Mouse (Mus musculus) heart, embryonic 14.5 days (tissue): ENCODE measurements around the gene Tcf7. TPM values are rescaled to one million over a fixed set of nuclear protein-coding genes. Genes with fewer than 3 reads are reported as not detected.

ENCODE experiments used
- ATAC-seq: fragments of 200-750 bp; cut with Nextera tagmentation; 2 replicates; pipeline ENCODE4 v1.8.0; 2017; ENCODE audit warnings: low read depth, moderate TSS enrichment; ENCODE audit not compliant: insufficient number of reproducible peaks, insufficient read depth, low FRiP score
- H3K27ac ChIP-seq, 2 experiments: fragments of 200-500 bp in 1 of 2; fragments of 300-500 bp in 1 of 2; sonication (generic) in 1 of 2; replicated peaks in 1 of 2; 2 replicates each; pipeline ENCODE4 v1.5.1; 2012 to 2014; ENCODE audit warnings: low read depth in 2 of 2, low read length in 2 of 2, control low read depth in 1 of 2, mild to moderate bottlenecking in 1 of 2, mixed read lengths in 1 of 2; ENCODE audit not compliant: control insufficient read depth in 1 of 2, insufficient read depth in 1 of 2
- H3K27me3 ChIP-seq: fragments of 300-500 bp; sonication (generic); 2 replicates; pipeline ENCODE4 v1.6.1; 2014; ENCODE audit warnings: mild to moderate bottlenecking, low read length, control low read depth; ENCODE audit not compliant: control insufficient read depth, insufficient read depth
- H3K36me3 ChIP-seq: fragments of 300-500 bp; sonication (generic); 2 replicates; pipeline ENCODE4 v1.6.1; 2014; ENCODE audit warnings: mild to moderate bottlenecking, control low read depth, low read length, mixed read lengths; ENCODE audit not compliant: control insufficient read depth, insufficient read depth
- H3K4me1 ChIP-seq, 2 experiments: fragments of 200-500 bp in 1 of 2; fragments of 300-500 bp in 1 of 2; sonication (generic) in 1 of 2; 2 replicates each; pipeline ENCODE4 v1.6.1; 2012 to 2014; ENCODE audit warnings: low read length in 2 of 2, control low read depth in 1 of 2, mixed read lengths in 1 of 2; ENCODE audit not compliant: control insufficient read depth in 2 of 2, insufficient read depth in 2 of 2
- H3K4me2 ChIP-seq: fragments of 300-500 bp; sonication (generic); 2 replicates; pipeline ENCODE4 v1.6.1; 2014; ENCODE audit warnings: mild to moderate bottlenecking, low read length
- H3K4me3 ChIP-seq, 2 experiments: fragments of 200-500 bp in 1 of 2; fragments of 300-500 bp in 1 of 2; sonication (generic) in 1 of 2; 2 replicates each; pipeline ENCODE4 v1.5.1; 2012 to 2014; ENCODE audit warnings: low read length in 2 of 2, mild to moderate bottlenecking in 2 of 2, control low read depth in 1 of 2, low read depth in 1 of 2, moderate library complexity in 1 of 2; ENCODE audit not compliant: control insufficient read depth in 1 of 2, insufficient read depth in 1 of 2
- H3K9ac ChIP-seq: fragments of 300-500 bp; sonication (generic); 2 replicates; pipeline ENCODE4 v1.6.1; 2014; ENCODE audit warnings: mild to moderate bottlenecking, low read length
- H3K9me3 ChIP-seq: fragments of 300-500 bp; sonication (generic); 2 replicates; pipeline ENCODE4 v1.6.1; 2016; ENCODE audit warnings: low read length, control low read depth; ENCODE audit not compliant: control insufficient read depth
- WGBS: fragments of 180-500 bp; shearing (Covaris S2); extraction: QIAGEN DNeasy Blood & Tissue Kit; methylation state at CpG from one replicate; pipeline ENCODE4 v1.1.7; 2014; 5-methylcytosine and 5-hydroxymethylcytosine counted together
- polyA plus RNA-seq: library from polyadenylated mRNA; unstranded; fragments of >200 nt; fragmentation: Nextera tagmentation; extraction: Ambion mirVana; gene quantifications from 2 replicates; pipeline ENCODE4 v1.2.1, GENCODE M21; 2014

The Tcf7 gene
- polyA plus RNA-seq, 1 experiment from 2014 or later = 2.5 TPM

- H3K9me3 ChIP-seq = no peaks in the 10 kb centered on the region
- WGBS = 2% methylated on average over 19 of the region's 19 CpGs
- H3K4me1 ChIP-seq = peaks cover 20 to 26% of the 10 kb centered on the region in 2 experiments
- H3K27ac ChIP-seq = no peak overlapping the region
- no peaks in the 10 kb centered on the region for H3K36me3 ChIP-seq
- H3K4me3 ChIP-seq = peak overlapping the region; percentile 54 to 56
- H3K27me3 ChIP-seq = peaks cover 15% of the 10 kb centered on the region; the same call in 1 of the 2 replicates
- peak overlapping the region; percentile 96 for H3K4me2 ChIP-seq
- peak overlapping the region; percentile 74 for H3K9ac ChIP-seq
- no peak for ATAC-seq
Observed at GRCm38 (mm10) chr11:52282420-52282773, 417 bp downstream of the Tcf7 start.

GRCm38 (mm10) chr11:52281568-52282328 lies 1.1 kb downstream of the Tcf7 start:
- Histone ChIP-seq H3K9ac (no peak overlapping the region; the same call in 1 of the 2 replicates), H3K27ac (no peak overlapping the region), H3K27me3 (peaks cover 15% of the 10 kb centered on the region; the same call in 1 of the 2 replicates), H3K36me3 (no peaks in the 10 kb centered on the region), H3K4me2 (peak overlapping the region; percentile 96), H3K4me3 (peak overlapping the region; percentile 54 to 56), H3K4me1 (peaks cover 20 to 26% of the 10 kb centered on the region in 2 experiments), H3K9me3 (no peaks in the 10 kb centered on the region)
- 70% methylated on average over 19 of the region's 19 CpGs for WGBS
- no peak for ATAC-seq

GRCm38 (mm10) chr11:52280566-52281455 lies 2.0 kb downstream of the Tcf7 start:
- Histone ChIP-seq H3K27ac (no peak overlapping the region), H3K9ac (no peak overlapping the region), H3K36me3 (no peaks in the 10 kb centered on the region), H3K27me3 (peaks cover 15% of the 10 kb centered on the region; the same call in 1 of the 2 replicates), H3K4me1 (peaks cover 16 to 19% of the 10 kb centered on the region in 2 experiments), H3K9me3 (no peaks in the 10 kb centered on the region), H3K4me3 (no peak overlapping the region), H3K4me2 (no peak overlapping the region)
- 89% methylated on average over 11 of the region's 11 CpGs for WGBS
- ATAC-seq = no peak

GRCm38 (mm10) chr11:52279611-52280145 lies 3.1 kb downstream of the Tcf7 start:
- Histone ChIP-seq H3K4me3 (no peak overlapping the region), H3K4me2 (no peak overlapping the region), H3K9me3 (no peaks in the 10 kb centered on the region), H3K4me1 (peaks cover 22 to 27% of the 10 kb centered on the region in 2 experiments), H3K36me3 (no peaks in the 10 kb centered on the region), H3K27ac (no peak overlapping the region), H3K27me3 (peaks cover 4% of the 10 kb centered on the region; the same call in 1 of the 2 replicates), H3K9ac (no peak overlapping the region)
- ATAC-seq = no peak
- 93% methylated on average over 8 of the region's 8 CpGs for WGBS

GRCm38 (mm10) chr11:52278991-52279390 lies 3.8 kb downstream of the Tcf7 start:
- Histone ChIP-seq H3K36me3 (no peaks in the 10 kb centered on the region), H3K9me3 (no peaks in the 10 kb centered on the region), H3K27ac (no peak overlapping the region), H3K4me3 (no peak overlapping the region), H3K27me3 (no peaks in the 10 kb centered on the region), H3K4me2 (no peak overlapping the region), H3K4me1 (peaks cover 18 to 22% of the 10 kb centered on the region in 2 experiments), H3K9ac (no peak overlapping the region)
- 90% methylated on average over 6 of the region's 6 CpGs for WGBS
- no peak for ATAC-seq

GRCm38 (mm10) chr11:52278164-52278563 lies 4.7 kb downstream of the Tcf7 start:
- H3K9me3 ChIP-seq = no peaks in the 10 kb centered on the region
- peaks cover 15 to 20% of the 10 kb centered on the region in 2 experiments for H3K4me1 ChIP-seq
- ATAC-seq = no peak
- no peaks in the 10 kb centered on the region for H3K27me3 ChIP-seq
- WGBS = 89% methylated on average over 3 of the region's 3 CpGs
- H3K27ac ChIP-seq = no peak overlapping the region
- H3K4me2 ChIP-seq = no peak overlapping the region
- no peaks in the 10 kb centered on the region for H3K36me3 ChIP-seq
- no peak overlapping the region for H3K9ac ChIP-seq
- no peak overlapping the region for H3K4me3 ChIP-seq

GRCm38 (mm10) chr11:52277433-52278150 lies 5.2 kb downstream of the Tcf7 start:
- H3K4me3 ChIP-seq = no peak overlapping the region
- no peak overlapping the region for H3K9ac ChIP-seq
- H3K27ac ChIP-seq = no peak overlapping the region
- no peaks in the 10 kb centered on the region for H3K9me3 ChIP-seq
- peaks cover 20 to 23% of the 10 kb centered on the region in 2 experiments for H3K4me1 ChIP-seq
- WGBS = 76% methylated on average over 6 of the region's 6 CpGs
- H3K27me3 ChIP-seq = no peaks in the 10 kb centered on the region
- ATAC-seq = no peak
- H3K36me3 ChIP-seq = no peaks in the 10 kb centered on the region
- H3K4me2 ChIP-seq = no peak overlapping the region
